Mouse (Mus musculus): ENCODE results near the gene Nsg1. TPM values are rescaled to one million over a fixed set of nuclear protein-coding genes. Genes with fewer than 3 reads are reported as not detected.

The Nsg1 gene
- total RNA-seq, 2 experiments from 2014 or later: 21.1 to 22.4 TPM

Other genes with a start within 250 kb of the Nsg1 start
- gene Stx18, start 121.2 kb downstream of the Nsg1 start, total RNA-seq (2021): 10 to 100 TPM; 20.1 to 22.1 TPM
- gene Zbtb49, start 60.5 kb upstream of the Nsg1 start, total RNA-seq (2021): 1 to 10 TPM; 8.0 to 8.2 TPM
- 10 to 100 TPM; 18.5 to 20.0 TPM for gene Lyar, start 60.6 kb upstream of the Nsg1 start, total RNA-seq (2021)
- gene Tmem128, start 100.3 kb upstream of the Nsg1 start, total RNA-seq (2021): 10 to 100 TPM; 23.8 to 26.3 TPM
- gene Otop1, start 116.1 kb upstream of the Nsg1 start, total RNA-seq (2021): under 1 TPM; 0.36 TPM
- gene Drd5, start 159.5 kb upstream of the Nsg1 start, total RNA-seq (2021): not detected

All from heart, postnatal 4 days (tissue).